Mouse (Mus musculus) myocyte (in vitro differentiated cells): Measurements from ENCODE around the gene Mcm9. TPM values are rescaled to one million over a fixed set of nuclear protein-coding genes. Genes with fewer than 3 reads are reported as not detected.
A peak's percentile ranks its signal among the peaks of the same experiment; 100 is the strongest.

ENCODE experiments used
- H3K27me3 ChIP-seq: one replicate; pipeline ENCODE4 v1.6.1; 2011; ENCODE audit not compliant: control insufficient read depth, insufficient read depth, insufficient read length
- H3K36me3 ChIP-seq: one replicate; pipeline ENCODE4 v1.6.1; 2011; ENCODE audit not compliant: control insufficient read depth, insufficient read depth
- H3K4me2 ChIP-seq: one replicate; pipeline ENCODE4 v1.6.1; 2011; ENCODE audit warnings: low read depth, control low read depth
- H3K4me3 ChIP-seq: one replicate; pipeline ENCODE4 v1.5.1; 2011; ENCODE audit warnings: mild to moderate bottlenecking, control low read depth, moderate library complexity
- H3K79me2 ChIP-seq: one replicate; pipeline ENCODE4 v1.6.1; 2011; ENCODE audit not compliant: control insufficient read depth, insufficient read depth
- H3ac ChIP-seq: one replicate; pipeline ENCODE4 v1.6.1; 2011; ENCODE audit not compliant: control insufficient read depth, insufficient read length
- CEBPB ChIP-seq: IDR thresholded peaks from 2 replicates; pipeline ENCODE4 v1.6.1; 2011; ENCODE audit warnings: mild to moderate bottlenecking, moderate library complexity; ENCODE audit not compliant: poor library complexity, insufficient read depth, severe bottlenecking
- E2F4 ChIP-seq: IDR thresholded peaks from one replicate; pipeline ENCODE4 v1.6.1; 2011; ENCODE audit warnings: mild to moderate bottlenecking, control low read depth, moderate library complexity; ENCODE audit not compliant: insufficient read depth
- MAX ChIP-seq: IDR thresholded peaks from one replicate; pipeline ENCODE4 v1.6.1; 2011; ENCODE audit warnings: low read depth, mild to moderate bottlenecking, control low read depth
- MYOD1 ChIP-seq, 3 experiments: IDR thresholded peaks; one replicate each; pipeline ENCODE4 v1.6.1; 2011; ENCODE audit warnings: control low read depth in 2 of 3, low read depth in 2 of 3, mild to moderate bottlenecking in 2 of 3, moderate library complexity in 1 of 3; ENCODE audit not compliant: insufficient read length in 2 of 3, control insufficient read depth in 1 of 3
- MYOG ChIP-seq, 3 experiments: IDR thresholded peaks; one replicate each; pipeline ENCODE4 v1.6.1; 2011; ENCODE audit warnings: control low read depth in 2 of 3, low read depth in 2 of 3, mild to moderate bottlenecking in 2 of 3; ENCODE audit not compliant: insufficient read length in 2 of 3, control insufficient read depth in 1 of 3, insufficient read depth in 1 of 3
- POLR2A ChIP-seq: IDR thresholded peaks from one replicate; pipeline ENCODE4 v1.6.1; 2011; ENCODE audit warnings: low read depth, mild to moderate bottlenecking, control low read depth, moderate library complexity; ENCODE audit not compliant: insufficient read length
- POLR2AphosphoS2 ChIP-seq: IDR thresholded peaks from one replicate; pipeline ENCODE4 v1.6.1; 2011; ENCODE audit warnings: low read depth, control low read depth; ENCODE audit not compliant: insufficient read length
- REST ChIP-seq: IDR thresholded peaks from one replicate; pipeline ENCODE4 v1.6.1; 2011; ENCODE audit warnings: mild to moderate bottlenecking, control low read depth, moderate library complexity; ENCODE audit not compliant: insufficient read depth, insufficient read length
- SRF ChIP-seq: IDR thresholded peaks from one replicate; pipeline ENCODE4 v1.6.1; 2011; ENCODE audit warnings: low read depth; ENCODE audit not compliant: control insufficient read depth, insufficient read length
- TCF12 ChIP-seq: IDR thresholded peaks from one replicate; pipeline ENCODE4 v1.6.1; 2011; ENCODE audit warnings: mild to moderate bottlenecking, control low read depth; ENCODE audit not compliant: poor library complexity, insufficient read depth, severe bottlenecking
- TCF3 ChIP-seq: IDR thresholded peaks from one replicate; pipeline ENCODE4 v1.6.1; 2011; ENCODE audit warnings: low read depth, control low read depth; ENCODE audit not compliant: insufficient read length
- USF1 ChIP-seq: IDR thresholded peaks from one replicate; pipeline ENCODE4 v1.6.1; 2011; ENCODE audit warnings: low read depth, mild to moderate bottlenecking, control low read depth, moderate library complexity
- polyA plus RNA-seq: library from polyadenylated mRNA; unstranded; fragments of >200 nt; fragmentation: generic; extraction: Trizol; gene quantifications from one replicate; pipeline ENCODE4 v1.2.1, GENCODE M21; 2012; ENCODE audit warnings: missing spikeins

Mcm9 gene
- polyA plus RNA-seq, 1 experiment, result 3.0 TPM

GRCm38 (mm10) chr10:53613955-53614354 lies 16.3 kb downstream of the Mcm9 start:
- TF ChIP-seq REST (no peak), E2F4 (no peak), MYOG (IDR thresholded peaks at IDR 0.05; ENCODE audit: control insufficient read depth in 1 of 3, insufficient read depth in 1 of 3, insufficient read length in 2 of 3, low read depth in 2 of 3) (no peak), MYOD1 (IDR thresholded peaks at IDR 0.05; ENCODE audit: control insufficient read depth in 1 of 3, insufficient read length in 2 of 3, low read depth in 2 of 3) (no peak), SRF (no peak), MAX (no peak), CEBPB (no peak)

GRCm38 (mm10) chr10:53612172-53612571 lies 18.1 kb downstream of the Mcm9 start:
- Histone ChIP-seq H3ac (no peak overlapping the region), H3K36me3 (peaks cover 72% of the 10 kb centered on the region), H3K79me2 (no peaks in the 10 kb centered on the region), H3K27me3 (no peaks in the 10 kb centered on the region), H3K4me2 (no peak overlapping the region), H3K4me3 (no peak overlapping the region)
- TF ChIP-seq MAX (no peak), MYOD1 (IDR thresholded peaks at IDR 0.05; ENCODE audit: control insufficient read depth in 1 of 3, insufficient read length in 2 of 3, low read depth in 2 of 3) (no peak), REST (no peak), CEBPB (no peak), POLR2AphosphoS2 (no peak), TCF12 (no peak), TCF3 (no peak), SRF (no peak), MYOG (IDR thresholded peaks at IDR 0.05; ENCODE audit: control insufficient read depth in 1 of 3, insufficient read depth in 1 of 3, insufficient read length in 2 of 3, low read depth in 2 of 3) (no peak), USF1 (no peak), POLR2A (no peak), E2F4 (no peak)

More at GRCm38 (mm10) chr10:53613955-53614354, 16.3 kb downstream of the Mcm9 start:
- no peak overlapping the region for H3K4me2 ChIP-seq
- H3K4me3 ChIP-seq, result no peak overlapping the region
- H3K79me2 ChIP-seq, result no peaks in the 10 kb centered on the region
- peaks cover 54% of the 10 kb centered on the region for H3K36me3 ChIP-seq
- no peak overlapping the region for H3ac ChIP-seq
- no peaks in the 10 kb centered on the region for H3K27me3 ChIP-seq

- no peak overlapping the region for H3K4me3 ChIP-seq
- H3K79me2 ChIP-seq, result no peaks in the 10 kb centered on the region
- no peaks in the 10 kb centered on the region for H3K27me3 ChIP-seq
- no peak for TF ChIP-seq SRF
- TF ChIP-seq REST, result no peak
- no peak for TF ChIP-seq MYOD1 (IDR thresholded peaks at IDR 0.05; ENCODE audit: control insufficient read depth in 1 of 3, insufficient read length in 2 of 3, low read depth in 2 of 3)
- H3ac ChIP-seq, result no peak overlapping the region
- H3K4me2 ChIP-seq, result no peak overlapping the region
- peaks cover 79% of the 10 kb centered on the region for H3K36me3 ChIP-seq
Observed at GRCm38 (mm10) chr10:53608274-53608673, 22.0 kb downstream of the Mcm9 start.

- Histone ChIP-seq H3K79me2 (peaks cover 18% of the 10 kb centered on the region), H3K4me2 (no peak overlapping the region), H3ac (no peak overlapping the region), H3K36me3 (peaks cover 79% of the 10 kb centered on the region), H3K27me3 (no peaks in the 10 kb centered on the region), H3K4me3 (no peak overlapping the region)
- TF ChIP-seq USF1, result no peak
- no peak for TF ChIP-seq POLR2AphosphoS2
- TF ChIP-seq MAX, result no peak
- TF ChIP-seq CEBPB, result no peak
- TF ChIP-seq TCF3, result no peak
- no peak for TF ChIP-seq E2F4
- TF ChIP-seq REST, result no peak
- no peak for TF ChIP-seq POLR2A
- no peak for TF ChIP-seq MYOD1 (IDR thresholded peaks at IDR 0.05; ENCODE audit: control insufficient read depth in 1 of 3, insufficient read length in 2 of 3, low read depth in 2 of 3)
- no peak for TF ChIP-seq MYOG (IDR thresholded peaks at IDR 0.05; ENCODE audit: control insufficient read depth in 1 of 3, insufficient read depth in 1 of 3, insufficient read length in 2 of 3, low read depth in 2 of 3)
- no peak for TF ChIP-seq TCF12
- TF ChIP-seq SRF, result no peak
Observed at GRCm38 (mm10) chr10:53605328-53605727, 24.9 kb downstream of the Mcm9 start.

- TF ChIP-seq MYOG (IDR thresholded peaks at IDR 0.05; ENCODE audit: control insufficient read depth in 1 of 3, insufficient read depth in 1 of 3, insufficient read length in 2 of 3, low read depth in 2 of 3), result no peak
- no peak for TF ChIP-seq MYOD1 (IDR thresholded peaks at IDR 0.05; ENCODE audit: control insufficient read depth in 1 of 3, insufficient read length in 2 of 3, low read depth in 2 of 3)
- no peak for TF ChIP-seq E2F4
- TF ChIP-seq MAX, result no peak
- TF ChIP-seq USF1, result no peak
- TF ChIP-seq CEBPB, result no peak
- Histone ChIP-seq H3K4me2 (peak overlapping the region; percentile 61), H3K36me3 (peaks cover 23% of the 10 kb centered on the region), H3K79me2 (peaks cover 45% of the 10 kb centered on the region), H3K4me3 (peak overlapping the region; percentile 50), H3ac (no peak overlapping the region), H3K27me3 (no peaks in the 10 kb centered on the region)
Observed at GRCm38 (mm10) chr10:53598821-53599220, 31.4 kb downstream of the Mcm9 start.
